Comparison of ENCODE assay signal across 1 mouse cellular context in the genomic region with DNA sequence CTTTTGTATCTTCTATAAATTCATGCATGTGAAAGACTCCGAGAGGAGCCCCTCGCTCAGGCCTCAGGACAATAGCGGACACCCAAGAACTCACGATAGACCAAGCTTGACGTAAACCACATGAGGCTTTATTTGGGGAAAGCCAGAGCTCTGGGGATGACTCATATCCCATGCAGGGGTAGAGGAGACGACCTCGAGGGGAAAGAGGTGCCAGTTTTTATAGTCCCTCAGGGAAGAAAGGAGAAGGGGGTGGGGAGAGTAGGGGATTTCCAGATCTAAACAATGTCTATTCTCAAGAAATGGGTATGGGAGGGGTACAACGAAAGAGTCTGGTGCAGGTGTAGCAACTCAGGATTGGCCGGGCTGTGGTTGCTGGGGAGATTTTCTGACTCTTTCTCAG. TPM values are rescaled to one million over a fixed set of nuclear protein-coding genes. Genes with fewer than 3 reads are reported as not detected.
"Had no signal": no experiment of that assay in that cellular context is flagged by ENCODE, and none has a peak within 500 bp of the region (broad histone marks: within the 10 kb centered on the region; RNA-seq: fewer than 3 reads in every experiment).

No protein-coding gene starts in this region.

RNA-seq across cellular contexts. Expression of a gene that starts 48.5 kb away (rescaled TPM):
- polyA plus RNA-seq: erythroblast, embryonic 14.5 days had no signal
